Comparison of ENCODE assay signal across 25 mouse cellular contexts in the genomic region with DNA sequence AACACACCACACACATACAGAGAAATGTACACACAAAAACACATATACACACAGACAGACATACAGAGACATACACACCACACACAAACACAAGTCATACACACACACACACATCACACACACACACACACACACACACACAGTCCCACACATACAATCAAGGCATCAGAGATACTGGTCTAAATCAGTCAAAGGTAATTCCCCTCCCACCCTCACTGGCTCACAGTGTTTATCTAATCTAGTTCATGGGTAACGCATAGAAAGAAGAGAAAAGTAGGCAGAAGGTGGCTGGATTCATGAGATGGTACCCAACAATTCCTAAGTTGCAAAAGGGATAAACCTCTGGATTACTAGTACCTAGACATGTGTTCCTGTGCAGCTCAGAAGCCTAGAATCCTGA.
A peak's percentile ranks its signal among the peaks of the same experiment; 100 is the strongest.
DNase-seq lines count a peak whose midpoint lies in the region; ATAC-seq and TF ChIP-seq lines count a peak whose summit lies in the region.
"Had no signal": no experiment of that assay in that cellular context is flagged by ENCODE, and none has a peak within 500 bp of the region (broad histone marks: within the 10 kb centered on the region; RNA-seq: fewer than 3 reads in every experiment).

No protein-coding gene starts in this region.

- 86% methylated on average over 1 of the region's 1 CpGs for WGBS in heart, adult 2 months
- 88% methylated on average over 1 of the region's 1 CpGs for WGBS in midbrain, embryonic 11.5 days
- 86% methylated on average over 1 of the region's 1 CpGs for WGBS in midbrain, embryonic 13.5 days
- 80% methylated on average over 1 of the region's 1 CpGs for WGBS in hindbrain, embryonic 16.5 days
- 96% methylated on average over 1 of the region's 1 CpGs for WGBS in forebrain, embryonic 13.5 days

- TF ChIP-seq EP300 in heart, adult 2 months (IDR thresholded peaks at IDR 0.05; ENCODE audit: insufficient read depth, low read depth, low read length) = no peak

- H3K27me3 ChIP-seq in heart, adult 2 months (ENCODE audit: control insufficient read depth, insufficient read depth, low read length) = no peaks in the 10 kb centered on the region
- H3K27me3 ChIP-seq in midbrain, embryonic 11.5 days (ENCODE audit: control insufficient read depth, insufficient read depth, low read length) = no peaks in the 10 kb centered on the region
- H3K27me3 ChIP-seq in midbrain, embryonic 13.5 days = no peaks in the 10 kb centered on the region
- H3K27me3 ChIP-seq in hindbrain, embryonic 16.5 days (replicated peaks; ENCODE audit: control insufficient read depth, insufficient read depth, low read length) = no peaks in the 10 kb centered on the region
- H3K27me3 ChIP-seq in forebrain, embryonic 13.5 days = no peaks in the 10 kb centered on the region
- H3K27me3 ChIP-seq: heart, embryonic 12.5 days; hindbrain, embryonic 15.5 days; liver, embryonic 12.5 days; neural tube, embryonic 12.5 days had no signal

- intact Hi-C loops in heart, adult 2 months (cut with DNase I) = no loop called here

- no peaks in the 10 kb centered on the region for H3K9me3 ChIP-seq in midbrain, embryonic 11.5 days (ENCODE audit: control insufficient read depth, low read length)
- H3K9me3 ChIP-seq in midbrain, embryonic 13.5 days = no peaks in the 10 kb centered on the region
- no peaks in the 10 kb centered on the region for H3K9me3 ChIP-seq in hindbrain, embryonic 16.5 days (ENCODE audit: control insufficient read depth, low read length)
- no peaks in the 10 kb centered on the region for H3K9me3 ChIP-seq in forebrain, embryonic 13.5 days (replicated peaks)
- H3K9me3 ChIP-seq: G1E; heart, embryonic 12.5 days; hindbrain, embryonic 15.5 days; liver, embryonic 12.5 days; neural tube, embryonic 12.5 days had no signal

- no peak for DNase-seq in heart, adult 2 months
- DNase-seq in heart, adult 18-20 months = no peak
- peak; percentile 19 for DNase-seq in midbrain, embryonic 11.5 days (ENCODE audit: low spot score, missing footprints)
- DNase-seq in layer of hippocampus, adult 11-12 months (ENCODE audit: low spot score) = no peak
- DNase-seq: adrenal gland, postnatal 10 days; cerebellum, adult 11 months; cerebellum, postnatal 10 days; forebrain, postnatal 0 days; right cerebral cortex, adult 18-20 months; spleen, adult 18-20 months; thymus, postnatal 14 days had no signal

- H3K36me3 ChIP-seq in heart, adult 2 months (ENCODE audit: control insufficient read depth, insufficient read depth, low read length) = no peaks in the 10 kb centered on the region
- H3K36me3 ChIP-seq in midbrain, embryonic 11.5 days (ENCODE audit: control insufficient read depth, insufficient read depth, low read length) = no peaks in the 10 kb centered on the region; the same call in none of the 2 replicates
- no peaks in the 10 kb centered on the region for H3K36me3 ChIP-seq in midbrain, embryonic 13.5 days
- no peaks in the 10 kb centered on the region for H3K36me3 ChIP-seq in hindbrain, embryonic 16.5 days (ENCODE audit: control insufficient read depth, insufficient read depth, low read length)
- H3K36me3 ChIP-seq in forebrain, embryonic 13.5 days (ENCODE audit: poor library complexity, severe bottlenecking) = no peaks in the 10 kb centered on the region
- H3K36me3 ChIP-seq: G1E; heart, embryonic 12.5 days; hindbrain, embryonic 15.5 days; liver, embryonic 12.5 days; neural tube, embryonic 12.5 days had no signal

- H3K4me1 ChIP-seq in heart, adult 2 months (ENCODE audit: control insufficient read depth, insufficient read depth, low read length) = peaks cover 4% of the 10 kb centered on the region
- no peaks in the 10 kb centered on the region for H3K4me1 ChIP-seq in midbrain, embryonic 11.5 days (ENCODE audit: control insufficient read depth, insufficient read depth, low read length)
- H3K4me1 ChIP-seq in midbrain, embryonic 13.5 days (replicated peaks) = peaks cover 18% of the 10 kb centered on the region; the same call in 1 of the 2 replicates
- H3K4me1 ChIP-seq in embryonic fibroblast, embryonic 13.5 days (ENCODE audit: control insufficient read depth, insufficient read depth, low read length) = peaks cover 6% of the 10 kb centered on the region; the same call in 1 of the 2 replicates
- H3K4me1 ChIP-seq in hindbrain, embryonic 16.5 days (ENCODE audit: control insufficient read depth, insufficient read depth, low read depth, low read length) = no peaks in the 10 kb centered on the region
- H3K4me1 ChIP-seq in forebrain, embryonic 13.5 days = peaks cover 3% of the 10 kb centered on the region; the same call in 1 of the 2 replicates
- H3K4me1 ChIP-seq: neural tube, embryonic 12.5 days had no signal

- H3K9ac ChIP-seq in heart, adult 2 months (ENCODE audit: low read depth, low read length) = no peak overlapping the region
- H3K9ac ChIP-seq in midbrain, embryonic 11.5 days (ENCODE audit: low read length) = no peak overlapping the region
- H3K9ac ChIP-seq in midbrain, embryonic 13.5 days (replicated peaks) = no peak overlapping the region
- no peak overlapping the region for H3K9ac ChIP-seq in hindbrain, embryonic 16.5 days (ENCODE audit: low read depth, low read length)
- H3K9ac ChIP-seq in forebrain, embryonic 13.5 days = no peak overlapping the region
- H3K9ac ChIP-seq: forebrain, postnatal 0 days; heart, embryonic 12.5 days; hindbrain, embryonic 15.5 days; liver, embryonic 12.5 days; liver, postnatal 0 days; neural tube, embryonic 12.5 days had no signal

- H3K79me2 ChIP-seq in heart, adult 2 months (replicated peaks; ENCODE audit: control insufficient read depth, insufficient read depth, low read length) = no peaks in the 10 kb centered on the region

- ATAC-seq in midbrain, embryonic 11.5 days (ENCODE audit: low FRiP score) = no peak
- ATAC-seq in midbrain, embryonic 13.5 days = no peak
- ATAC-seq in hindbrain, embryonic 16.5 days = no peak
- ATAC-seq in forebrain, embryonic 13.5 days = no peak
- ATAC-seq: forebrain, postnatal 0 days; intestine, postnatal 0 days had no signal

- no peak overlapping the region for H3K4me3 ChIP-seq in heart, adult 2 months
- no peak overlapping the region for H3K4me3 ChIP-seq in midbrain, embryonic 11.5 days (ENCODE audit: low read depth, low read length)
- no peak overlapping the region for H3K4me3 ChIP-seq in midbrain, embryonic 13.5 days (replicated peaks)
- no peak overlapping the region for H3K4me3 ChIP-seq in embryonic fibroblast, embryonic 13.5 days (ENCODE audit: insufficient read depth, low read length)
- no peak overlapping the region for H3K4me3 ChIP-seq in hindbrain, embryonic 16.5 days (ENCODE audit: low read length)
- no peak overlapping the region for H3K4me3 ChIP-seq in forebrain, embryonic 13.5 days
- H3K4me3 ChIP-seq: erythroblast, embryonic 14.5 days; heart, embryonic 12.5 days; hindbrain, embryonic 15.5 days; layer of hippocampus, adult 2 months; left cerebral cortex, adult 2 months; liver, embryonic 12.5 days; neural tube, embryonic 12.5 days had no signal

- no peak overlapping the region for H3K4me2 ChIP-seq in midbrain, embryonic 11.5 days
- H3K4me2 ChIP-seq in midbrain, embryonic 13.5 days (replicated peaks) = no peak overlapping the region
- H3K4me2 ChIP-seq in hindbrain, embryonic 16.5 days (ENCODE audit: low read length) = no peak overlapping the region
- no peak overlapping the region for H3K4me2 ChIP-seq in forebrain, embryonic 13.5 days
- H3K4me2 ChIP-seq: heart, embryonic 12.5 days; hindbrain, embryonic 15.5 days; liver, embryonic 12.5 days; neural tube, embryonic 12.5 days had no signal

- peak overlapping the region; percentile 61; the same call in 1 of the 2 replicates for H3K27ac ChIP-seq in heart, adult 2 months
- no peak overlapping the region for H3K27ac ChIP-seq in midbrain, embryonic 11.5 days (ENCODE audit: low read depth, low read length)
- no peak overlapping the region for H3K27ac ChIP-seq in midbrain, embryonic 13.5 days
- peak overlapping the region; percentile 27; the same call in 1 of the 2 replicates for H3K27ac ChIP-seq in embryonic fibroblast, embryonic 13.5 days (ENCODE audit: insufficient read depth, low read length)
- no peak overlapping the region for H3K27ac ChIP-seq in hindbrain, embryonic 16.5 days (ENCODE audit: low read depth, low read length)
- H3K27ac ChIP-seq in forebrain, embryonic 13.5 days = no peak overlapping the region
- H3K27ac ChIP-seq: hindbrain, embryonic 15.5 days; left cerebral cortex, adult 2 months; neural tube, embryonic 12.5 days had no signal

- no peak for TF ChIP-seq CTCF in heart, adult 2 months (IDR thresholded peaks at IDR 0.05)
- TF ChIP-seq CTCF in embryonic fibroblast, embryonic 13.5 days (IDR thresholded peaks at IDR 0.05; ENCODE audit: borderline replicate concordance, insufficient read depth, low read length) = no peak

- no peak for TF ChIP-seq POLR2A in heart, adult 2 months (IDR thresholded peaks at IDR 0.05; ENCODE audit: insufficient read depth, low read depth, low read length)
- no peak for TF ChIP-seq POLR2A in embryonic fibroblast, embryonic 13.5 days (IDR thresholded peaks at IDR 0.05; ENCODE audit: low read depth, low read length)

Comparison
In these comparisons a context has a peak if more than half of its experiments do, and no peak if none do; other contexts are left out.
1. H3K27ac ChIP-seq: peak in heart, adult 2 months (single experiment) and embryonic fibroblast, embryonic 13.5 days (single experiment); none in midbrain, embryonic 11.5 days (single experiment), midbrain, embryonic 13.5 days (single experiment), hindbrain, embryonic 16.5 days (single experiment) and forebrain, embryonic 13.5 days (single experiment).